Mouse (Mus musculus): ENCODE results near the gene Nacc1.

DNA sequence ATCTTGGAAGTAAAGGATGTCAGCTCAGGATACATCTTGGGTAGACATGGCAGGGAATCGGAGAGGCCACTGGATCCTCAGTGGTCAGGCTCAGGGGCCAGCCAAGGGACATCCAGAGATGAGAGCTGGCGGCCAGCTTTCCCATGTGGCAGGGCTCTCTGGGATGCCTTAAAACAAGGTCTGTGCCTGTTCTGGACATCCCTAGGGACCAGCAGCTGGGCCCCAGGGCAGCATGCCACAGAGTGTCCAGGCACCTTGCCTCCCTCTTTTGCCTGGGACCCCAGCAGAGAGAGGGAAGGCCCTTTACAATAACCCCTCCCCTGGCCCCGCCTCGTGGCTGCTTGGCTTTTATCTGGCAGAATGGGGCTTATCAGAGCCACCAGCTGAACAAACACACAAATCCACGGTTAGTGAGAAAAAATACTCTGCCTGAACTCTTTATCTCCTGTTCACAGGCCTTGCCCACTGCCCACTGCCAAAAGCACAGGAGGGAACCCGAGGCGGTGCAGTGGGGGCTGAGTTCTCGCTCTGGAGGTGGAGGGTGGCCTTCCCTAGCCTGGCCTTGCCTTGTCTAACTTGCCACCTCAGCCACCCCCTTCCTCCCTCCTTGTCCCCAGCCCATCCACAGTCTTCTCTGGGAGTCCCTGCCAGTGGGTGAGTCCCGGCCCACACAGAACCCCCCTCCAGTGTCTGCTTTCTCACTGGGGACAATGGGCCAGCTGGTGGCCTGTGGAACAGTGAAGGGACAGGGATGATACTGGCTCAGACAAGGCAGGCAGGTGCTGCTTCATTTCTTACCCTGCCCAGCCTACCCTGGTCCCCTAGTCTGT is 43.1 kb upstream of the Nacc1 start:
- TF ChIP-seq CTCF (IDR thresholded peaks at IDR 0.05; ENCODE audit: extremely low read depth, insufficient read depth, low read length) (no peak), POLR2A (IDR thresholded peaks at IDR 0.05; ENCODE audit: extremely low read depth, insufficient read depth, low read length) (no peak)

Data from cortical plate, adult 2 months (tissue).